Comparison of ENCODE assay signal across 10 mouse cellular contexts in the genomic region with DNA sequence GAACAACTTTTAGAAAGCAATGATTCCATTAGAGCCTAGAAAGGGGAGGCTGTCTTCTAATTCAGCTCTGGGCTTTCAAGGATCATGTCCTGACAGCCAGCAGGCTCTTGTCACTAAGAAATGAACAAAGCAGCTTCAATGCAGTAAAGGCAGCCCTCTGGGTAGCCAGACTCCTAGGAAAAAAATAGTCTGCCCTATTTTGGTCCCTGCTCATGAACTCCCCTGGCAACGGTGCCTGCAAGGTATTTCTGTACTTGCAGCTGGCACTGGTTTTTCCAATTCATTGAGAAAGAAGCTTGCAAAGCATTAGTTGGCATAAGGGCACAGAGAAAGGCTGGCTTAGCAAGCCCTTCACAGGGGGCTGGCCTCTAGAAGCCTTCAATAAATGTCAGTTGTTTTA.
DNase-seq lines count a peak whose midpoint lies in the region.
"Had no signal": no experiment of that assay in that cellular context is flagged by ENCODE, and none has a peak within 500 bp of the region (broad histone marks: within the 10 kb centered on the region; RNA-seq: fewer than 3 reads in every experiment).

No protein-coding gene starts in this region.

- DNase-seq in layer of hippocampus, adult 11-12 months (ENCODE audit: low spot score), result peak; percentile 11
- DNase-seq in layer of hippocampus, adult 9-10 months (ENCODE audit: low spot score), result no peak
- DNase-seq in cerebellum, postnatal 14 days, result peak; percentile 2 to 10
- peak; percentile 6 for DNase-seq in frontal cortex, postnatal 14 days (ENCODE audit: low spot score in 2 of 2)
- DNase-seq in right cerebral cortex, adult 2 months (ENCODE audit: low spot score in 2 of 2), result peak; percentile 16 to 32
- DNase-seq in neural tube, embryonic 10.5 days (ENCODE audit: extremely low spot score, low spot score), result no peak
- no peak for DNase-seq in kidney, adult 8-10 months
- DNase-seq: kidney, adult 2 months; liver, postnatal 0 days; thymus, adult 2 months had no signal

Comparison
In these comparisons a context has a peak if more than half of its experiments do, and no peak if none do; other contexts are left out.
1. DNase-seq: peak in layer of hippocampus, adult 11-12 months (single experiment), cerebellum, postnatal 14 days (2 of 2), frontal cortex, postnatal 14 days (2 of 2) and right cerebral cortex, adult 2 months (2 of 2); none in layer of hippocampus, adult 9-10 months (single experiment), neural tube, embryonic 10.5 days (single experiment) and kidney, adult 8-10 months (0 of 2).